Mouse (Mus musculus): ENCODE measurements around the gene Chga. TPM values are rescaled to one million over a fixed set of nuclear protein-coding genes. Genes with fewer than 3 reads are reported as not detected.
A peak's percentile ranks its signal among the peaks of the same experiment; 100 is the strongest.

Chga gene
- 109 and 123 TPM in 2 replicates for polyA plus RNA-seq (2014; fragmentation: Nextera tagmentation; extraction: Ambion mirVana)

GRCm38 (mm10) chr12:102554721-102555516, at the start of gene Chga:
TSS of gene Chga (plus strand) at chr12:102554969.
- 3% methylated on average over 48 of the region's 48 CpGs for WGBS
- Histone ChIP-seq H3K9ac (peak within 1 kb of the TSS; percentile 89), H3K27ac (peak within 1 kb of the TSS; percentile 88), H3K4me2 (replicated peaks) (peak within 1 kb of the TSS; percentile 82), H3K27me3 (ENCODE audit: control insufficient read depth, insufficient read depth, low read length) (no peaks in the 10 kb centered on the region), H3K36me3 (replicated peaks; ENCODE audit: control insufficient read depth, insufficient read depth) (peaks cover 11% of the 10 kb centered on the region; the same call in 1 of the 2 replicates), H3K9me3 (ENCODE audit: control insufficient read depth, low read length) (no peaks in the 10 kb centered on the region), H3K4me3 (replicated peaks; ENCODE audit: low read length) (peak within 1 kb of the TSS; percentile 81), H3K4me1 (replicated peaks; ENCODE audit: control insufficient read depth, insufficient read depth, low read length) (peaks cover 21% of the 10 kb centered on the region)
- DNase-seq (ENCODE audit: low spot score) (peak; percentile 84), ATAC-seq (ENCODE audit: low FRiP score) (peak; percentile 88)

- Histone ChIP-seq H3K9ac (no peak overlapping the region), H3K4me2 (replicated peaks) (no peak overlapping the region), H3K9me3 (ENCODE audit: control insufficient read depth, low read length) (no peaks in the 10 kb centered on the region), H3K27me3 (ENCODE audit: control insufficient read depth, insufficient read depth, low read length) (no peaks in the 10 kb centered on the region), H3K27ac (no peak overlapping the region), H3K4me3 (replicated peaks; ENCODE audit: low read length) (no peak overlapping the region), H3K36me3 (replicated peaks; ENCODE audit: control insufficient read depth, insufficient read depth) (0 out of 2 replicates have a peak, but pooled peaks cover 4% of the 10 kb centered on the region), H3K4me1 (replicated peaks; ENCODE audit: control insufficient read depth, insufficient read depth, low read length) (no peaks in the 10 kb centered on the region)
- WGBS: 60% methylated on average over 9 of the region's 9 CpGs
- no peak for ATAC-seq (ENCODE audit: low FRiP score)
- no peak for DNase-seq (ENCODE audit: low spot score)
Measured at GRCm38 (mm10) chr12:102505131-102505713, 49.5 kb upstream of the Chga start.

GRCm38 (mm10) chr12:102505949-102506348, 48.8 kb upstream of the Chga start:
- no peak overlapping the region for H3K27ac ChIP-seq
- H3K9me3 ChIP-seq (ENCODE audit: control insufficient read depth, low read length): no peaks in the 10 kb centered on the region
- H3K27me3 ChIP-seq (ENCODE audit: control insufficient read depth, insufficient read depth, low read length): no peaks in the 10 kb centered on the region
- H3K4me3 ChIP-seq (replicated peaks; ENCODE audit: low read length): no peak overlapping the region
- no peak overlapping the region for H3K9ac ChIP-seq
- H3K4me2 ChIP-seq (replicated peaks): no peak overlapping the region
- DNase-seq (ENCODE audit: low spot score) (no peak), ATAC-seq (ENCODE audit: low FRiP score) (no peak)
- 0 out of 2 replicates have a peak, but pooled peaks cover 4% of the 10 kb centered on the region for H3K4me1 ChIP-seq (replicated peaks; ENCODE audit: control insufficient read depth, insufficient read depth, low read length)
- WGBS: 95% methylated on average over 7 of the region's 7 CpGs
- H3K36me3 ChIP-seq (replicated peaks; ENCODE audit: control insufficient read depth, insufficient read depth): no peaks in the 10 kb centered on the region

- H3K4me1 ChIP-seq (replicated peaks; ENCODE audit: control insufficient read depth, insufficient read depth, low read length): peaks cover 12% of the 10 kb centered on the region
- 18% methylated on average over 3 of the region's 3 CpGs for WGBS
- H3K4me2 ChIP-seq (replicated peaks): no peak overlapping the region
- H3K36me3 ChIP-seq (replicated peaks; ENCODE audit: control insufficient read depth, insufficient read depth): no peaks in the 10 kb centered on the region
- no peaks in the 10 kb centered on the region for H3K27me3 ChIP-seq (ENCODE audit: control insufficient read depth, insufficient read depth, low read length)
- peak overlapping the region; percentile 6; the same call in 1 of the 2 replicates for H3K27ac ChIP-seq
- no peak overlapping the region for H3K4me3 ChIP-seq (replicated peaks; ENCODE audit: low read length)
- peak; percentile 68 for DNase-seq (ENCODE audit: low spot score)
- H3K9me3 ChIP-seq (ENCODE audit: control insufficient read depth, low read length): no peaks in the 10 kb centered on the region
- ATAC-seq (ENCODE audit: low FRiP score): peak; percentile 82
- no peak overlapping the region for H3K9ac ChIP-seq
Measured at GRCm38 (mm10) chr12:102511363-102511762, 43.4 kb upstream of the Chga start.

- H3K4me1 ChIP-seq (replicated peaks; ENCODE audit: control insufficient read depth, insufficient read depth, low read length): peaks cover 12% of the 10 kb centered on the region
- H3K27ac ChIP-seq: no peak overlapping the region
- no peaks in the 10 kb centered on the region for H3K27me3 ChIP-seq (ENCODE audit: control insufficient read depth, insufficient read depth, low read length)
- H3K9ac ChIP-seq: no peak overlapping the region
- 68% methylated on average over 6 of the region's 6 CpGs for WGBS
- no peaks in the 10 kb centered on the region for H3K36me3 ChIP-seq (replicated peaks; ENCODE audit: control insufficient read depth, insufficient read depth)
- no peak overlapping the region for H3K4me2 ChIP-seq (replicated peaks)
- no peaks in the 10 kb centered on the region for H3K9me3 ChIP-seq (ENCODE audit: control insufficient read depth, low read length)
- H3K4me3 ChIP-seq (replicated peaks; ENCODE audit: low read length): no peak overlapping the region
- DNase-seq (ENCODE audit: low spot score) (no peak), ATAC-seq (ENCODE audit: low FRiP score) (no peak)
Measured at GRCm38 (mm10) chr12:102514151-102514550, 40.6 kb upstream of the Chga start.

- ATAC-seq (ENCODE audit: low FRiP score) (no peak), DNase-seq (ENCODE audit: low spot score) (no peak)
- WGBS: 63% methylated on average over 6 of the region's 6 CpGs
Measured at GRCm38 (mm10) chr12:102514751-102515150, 40.0 kb upstream of the Chga start.

GRCm38 (mm10) chr12:102516151-102516550, 38.6 kb upstream of the Chga start:
- Histone ChIP-seq H3K4me2 (replicated peaks) (no peak overlapping the region), H3K27ac (no peak overlapping the region), H3K36me3 (replicated peaks; ENCODE audit: control insufficient read depth, insufficient read depth) (no peaks in the 10 kb centered on the region), H3K27me3 (ENCODE audit: control insufficient read depth, insufficient read depth, low read length) (no peaks in the 10 kb centered on the region), H3K9ac (no peak overlapping the region), H3K4me1 (replicated peaks; ENCODE audit: control insufficient read depth, insufficient read depth, low read length) (peaks cover 6% of the 10 kb centered on the region), H3K9me3 (ENCODE audit: control insufficient read depth, low read length) (no peaks in the 10 kb centered on the region), H3K4me3 (replicated peaks; ENCODE audit: low read length) (no peak overlapping the region)
- ATAC-seq (ENCODE audit: low FRiP score): no peak
- DNase-seq (ENCODE audit: low spot score): no peak
- 75% methylated on average over 4 of the region's 4 CpGs for WGBS

More at GRCm38 (mm10) chr12:102514751-102515150, 40.0 kb upstream of the Chga start:
- H3K9me3 ChIP-seq (ENCODE audit: control insufficient read depth, low read length): no peaks in the 10 kb centered on the region
- H3K27me3 ChIP-seq (ENCODE audit: control insufficient read depth, insufficient read depth, low read length): no peaks in the 10 kb centered on the region
- H3K36me3 ChIP-seq (replicated peaks; ENCODE audit: control insufficient read depth, insufficient read depth): no peaks in the 10 kb centered on the region
- H3K4me1 ChIP-seq (replicated peaks; ENCODE audit: control insufficient read depth, insufficient read depth, low read length): peaks cover 12% of the 10 kb centered on the region
- no peak overlapping the region for H3K4me2 ChIP-seq (replicated peaks)
- H3K9ac ChIP-seq: no peak overlapping the region
- no peak overlapping the region for H3K27ac ChIP-seq
- no peak overlapping the region for H3K4me3 ChIP-seq (replicated peaks; ENCODE audit: low read length)

GRCm38 (mm10) chr12:102517647-102518046, 37.1 kb upstream of the Chga start:
- WGBS: 74% methylated on average over 13 of the region's 13 CpGs
- Histone ChIP-seq H3K4me1 (replicated peaks; ENCODE audit: control insufficient read depth, insufficient read depth, low read length) (peaks cover 3% of the 10 kb centered on the region), H3K4me3 (replicated peaks; ENCODE audit: low read length) (no peak overlapping the region), H3K9ac (no peak overlapping the region), H3K27me3 (ENCODE audit: control insufficient read depth, insufficient read depth, low read length) (no peaks in the 10 kb centered on the region), H3K4me2 (replicated peaks) (no peak overlapping the region), H3K36me3 (replicated peaks; ENCODE audit: control insufficient read depth, insufficient read depth) (no peaks in the 10 kb centered on the region), H3K9me3 (ENCODE audit: control insufficient read depth, low read length) (no peaks in the 10 kb centered on the region), H3K27ac (no peak overlapping the region)
- DNase-seq (ENCODE audit: low spot score) (no peak), ATAC-seq (ENCODE audit: low FRiP score) (no peak)

GRCm38 (mm10) chr12:102519929-102520720, 34.6 kb upstream of the Chga start:
- no peaks in the 10 kb centered on the region for H3K27me3 ChIP-seq (ENCODE audit: control insufficient read depth, insufficient read depth, low read length)
- H3K4me3 ChIP-seq (replicated peaks; ENCODE audit: low read length): no peak overlapping the region
- H3K9ac ChIP-seq: no peak overlapping the region
- WGBS: 87% methylated on average over 12 of the region's 12 CpGs
- no peaks in the 10 kb centered on the region for H3K9me3 ChIP-seq (ENCODE audit: control insufficient read depth, low read length)
- H3K36me3 ChIP-seq (replicated peaks; ENCODE audit: control insufficient read depth, insufficient read depth): no peaks in the 10 kb centered on the region
- H3K4me2 ChIP-seq (replicated peaks): no peak overlapping the region
- H3K27ac ChIP-seq: no peak overlapping the region
- no peak for DNase-seq (ENCODE audit: low spot score)
- ATAC-seq (ENCODE audit: low FRiP score): no peak
- peaks cover 3% of the 10 kb centered on the region; the same call in 1 of the 2 replicates for H3K4me1 ChIP-seq (replicated peaks; ENCODE audit: control insufficient read depth, insufficient read depth, low read length)
